Mouse (Mus musculus): ENCODE measurements around the gene Ntmt1. TPM values are rescaled to one million over a fixed set of nuclear protein-coding genes. Genes with fewer than 3 reads are reported as not detected.

Gene Ntmt1
- polyA plus RNA-seq, 1 experiment from 2014 or later: 50.5 TPM

DNA sequence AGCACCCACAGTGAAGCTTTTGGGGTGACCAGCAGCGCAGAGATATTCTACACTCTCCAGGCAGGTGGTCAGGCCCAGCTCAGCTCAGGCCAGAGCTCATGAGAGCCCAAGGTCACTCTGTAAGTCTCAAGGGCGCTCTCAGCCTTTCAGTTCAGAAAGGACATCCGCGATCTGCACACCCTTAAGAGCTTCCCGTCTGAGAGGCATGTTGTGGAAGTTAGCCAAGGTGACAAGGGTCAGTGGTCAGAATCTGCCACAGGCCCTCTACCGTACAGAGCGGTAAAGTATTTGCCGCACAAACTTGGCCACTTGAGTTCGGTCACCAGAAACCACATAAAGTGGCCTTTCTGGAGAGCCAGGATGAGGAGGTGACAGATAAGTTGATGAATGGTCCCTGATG, 55.9 kb downstream of the Ntmt1 start:
- no peak for ATAC-seq
- no peaks in the 10 kb centered on the region for H3K36me3 ChIP-seq (ENCODE audit: control insufficient read depth, insufficient read depth)
- peaks cover 16% of the 10 kb centered on the region; the same call in 1 of the 2 replicates for H3K27me3 ChIP-seq (replicated peaks; ENCODE audit: control insufficient read depth, insufficient read depth, low read length)
- 72% methylated on average over 9 of the region's 9 CpGs for WGBS
- no peak for TF ChIP-seq CTCF (IDR thresholded peaks at IDR 0.05; ENCODE audit: low read depth)
- no peak overlapping the region for H3K4me3 ChIP-seq (ENCODE audit: low read depth, low read length)
- H3K4me1 ChIP-seq (replicated peaks; ENCODE audit: control insufficient read depth, insufficient read depth, low read length): 0 out of 2 replicates have a peak, but pooled peaks cover 2% of the 10 kb centered on the region
- H3K9ac ChIP-seq (ENCODE audit: low read depth, low read length): no peak overlapping the region
- H3K4me2 ChIP-seq (replicated peaks; ENCODE audit: low read depth): no peak overlapping the region
- no peak overlapping the region for H3K27ac ChIP-seq (ENCODE audit: low read depth, low read length)
- H3K9me3 ChIP-seq (ENCODE audit: control insufficient read depth): no peaks in the 10 kb centered on the region

DNA sequence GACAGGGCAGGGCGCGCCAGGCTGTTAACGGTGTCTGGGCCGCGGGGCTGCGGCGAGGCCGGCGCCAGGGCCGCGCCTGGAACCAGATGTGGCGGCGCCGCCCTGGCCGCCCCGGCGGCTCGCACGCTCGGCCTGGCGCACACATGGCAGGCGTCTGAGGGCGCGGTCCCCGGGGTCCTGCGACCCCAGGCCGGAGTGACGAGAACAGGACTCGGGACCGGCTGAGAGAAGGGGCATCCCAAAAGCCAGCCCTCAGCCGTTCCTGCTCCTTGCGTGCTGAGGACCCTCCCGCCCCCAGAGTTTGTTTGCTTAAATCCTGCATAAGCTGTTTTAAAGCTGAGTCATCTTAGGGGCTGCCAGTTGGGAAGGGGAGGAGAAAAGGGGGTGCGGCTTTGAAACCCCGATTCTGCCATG, 57.3 kb downstream of the Ntmt1 start:
- Histone ChIP-seq H3K27me3 (replicated peaks; ENCODE audit: control insufficient read depth, insufficient read depth, low read length) (peaks cover 16% of the 10 kb centered on the region; the same call in 1 of the 2 replicates), H3K27ac (ENCODE audit: low read depth, low read length) (no peak overlapping the region), H3K36me3 (ENCODE audit: control insufficient read depth, insufficient read depth) (no peaks in the 10 kb centered on the region), H3K4me1 (replicated peaks; ENCODE audit: control insufficient read depth, insufficient read depth, low read length) (0 out of 2 replicates have a peak, but pooled peaks cover 2% of the 10 kb centered on the region), H3K4me3 (ENCODE audit: low read depth, low read length) (peak overlapping the region; percentile 26), H3K9ac (ENCODE audit: low read depth, low read length) (peak overlapping the region; percentile 37), H3K4me2 (replicated peaks; ENCODE audit: low read depth) (peak overlapping the region; percentile 58), H3K9me3 (ENCODE audit: control insufficient read depth) (no peaks in the 10 kb centered on the region)
- peak; percentile 16; the same call in 1 of the 2 replicates for ATAC-seq
- TF ChIP-seq CTCF (IDR thresholded peaks at IDR 0.05; ENCODE audit: low read depth): no peak
- WGBS: under 1% methylated on average over 35 of the region's 35 CpGs

DNA sequence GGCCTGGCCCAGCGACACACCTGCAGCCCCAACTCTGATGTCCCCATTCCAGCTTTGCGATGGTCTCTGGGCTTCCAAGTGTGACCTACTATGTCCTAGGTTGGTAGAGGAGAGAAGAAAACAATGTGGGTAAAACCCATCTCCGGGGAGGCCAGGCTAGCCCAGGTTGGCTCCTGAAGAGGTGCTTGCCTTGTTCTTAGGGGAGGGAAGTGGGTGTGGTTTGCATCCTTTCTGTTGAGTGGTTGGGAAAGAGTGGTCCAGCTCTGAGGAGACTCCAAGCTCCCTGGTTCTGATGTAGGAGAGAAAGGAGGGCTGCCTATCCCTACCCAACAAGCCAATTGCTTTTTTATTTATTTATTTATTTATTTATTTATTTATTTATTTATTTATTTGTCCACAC, 57.8 kb downstream of the Ntmt1 start:
- no peak overlapping the region for H3K27ac ChIP-seq (ENCODE audit: low read depth, low read length)
- no peak for TF ChIP-seq CTCF (IDR thresholded peaks at IDR 0.05; ENCODE audit: low read depth)
- H3K4me2 ChIP-seq (replicated peaks; ENCODE audit: low read depth): peak overlapping the region; percentile 58; the same call in 1 of the 2 replicates
- 0 out of 2 replicates have a peak, but pooled peaks cover 2% of the 10 kb centered on the region for H3K4me1 ChIP-seq (replicated peaks; ENCODE audit: control insufficient read depth, insufficient read depth, low read length)
- H3K36me3 ChIP-seq (ENCODE audit: control insufficient read depth, insufficient read depth): no peaks in the 10 kb centered on the region
- WGBS: 52% methylated on average over 3 of the region's 3 CpGs
- ATAC-seq: no peak
- H3K4me3 ChIP-seq (ENCODE audit: low read depth, low read length): no peak overlapping the region
- H3K9me3 ChIP-seq (ENCODE audit: control insufficient read depth): no peaks in the 10 kb centered on the region
- H3K27me3 ChIP-seq (replicated peaks; ENCODE audit: control insufficient read depth, insufficient read depth, low read length): peaks cover 16% of the 10 kb centered on the region; the same call in 1 of the 2 replicates
- H3K9ac ChIP-seq (ENCODE audit: low read depth, low read length): 0 out of 2 replicates have a peak overlapping the region, but pooled peaks have one; percentile 37

GRCm38 (mm10) chr2:30870863-30871262, 63.2 kb downstream of the Ntmt1 start:
- no peak for ATAC-seq
- H3K36me3 ChIP-seq (ENCODE audit: control insufficient read depth, insufficient read depth): no peaks in the 10 kb centered on the region
- H3K4me2 ChIP-seq (replicated peaks; ENCODE audit: low read depth): no peak overlapping the region
- H3K27me3 ChIP-seq (replicated peaks; ENCODE audit: control insufficient read depth, insufficient read depth, low read length): no peaks in the 10 kb centered on the region
- H3K9me3 ChIP-seq (ENCODE audit: control insufficient read depth): no peaks in the 10 kb centered on the region
- H3K4me1 ChIP-seq (replicated peaks; ENCODE audit: control insufficient read depth, insufficient read depth, low read length): no peaks in the 10 kb centered on the region
- H3K9ac ChIP-seq (ENCODE audit: low read depth, low read length): no peak overlapping the region
- 69% methylated on average over 8 of the region's 8 CpGs for WGBS
- no peak for TF ChIP-seq CTCF (IDR thresholded peaks at IDR 0.05; ENCODE audit: low read depth)
- no peak overlapping the region for H3K27ac ChIP-seq (ENCODE audit: low read depth, low read length)
- no peak overlapping the region for H3K4me3 ChIP-seq (ENCODE audit: low read depth, low read length)

Other genes with a start within 250 kb of the Ntmt1 start
- gene Cstad, start 212.8 kb upstream of the Ntmt1 start, polyA plus RNA-seq (2015; fragmentation: Nextera tagmentation; extraction: Ambion mirVana): 0.53 and 0.63 TPM in 2 replicates
- 0.58 and 0.60 TPM in 2 replicates for gene 1700001O22Rik, start 4.2 kb upstream of the Ntmt1 start, polyA plus RNA-seq (2015; fragmentation: Nextera tagmentation; extraction: Ambion mirVana)
- gene Asb6, start 22.5 kb downstream of the Ntmt1 start, polyA plus RNA-seq (2015; fragmentation: Nextera tagmentation; extraction: Ambion mirVana): 12.9 and 13.0 TPM in 2 replicates
- gene Prrx2, start 27.1 kb downstream of the Ntmt1 start, polyA plus RNA-seq (2015; fragmentation: Nextera tagmentation; extraction: Ambion mirVana): 0.64 and 0.74 TPM in 2 replicates
- 2.8 and 3.6 TPM in 2 replicates for gene Ptges, start 122.0 kb downstream of the Ntmt1 start, polyA plus RNA-seq (2015; fragmentation: Nextera tagmentation; extraction: Ambion mirVana)
- 13.3 and 14.6 TPM in 2 replicates for gene Tor1b, start 145.1 kb downstream of the Ntmt1 start, polyA plus RNA-seq (2015; fragmentation: Nextera tagmentation; extraction: Ambion mirVana)
- 90.3 and 95.4 TPM in 2 replicates for gene Tor1a, start 160.1 kb downstream of the Ntmt1 start, polyA plus RNA-seq (2015; fragmentation: Nextera tagmentation; extraction: Ambion mirVana)
- 28.2 and 29.3 TPM in 2 replicates for gene BC005624, start 174.4 kb downstream of the Ntmt1 start, polyA plus RNA-seq (2015; fragmentation: Nextera tagmentation; extraction: Ambion mirVana)
- gene Usp20, start 174.5 kb downstream of the Ntmt1 start, polyA plus RNA-seq (2015; fragmentation: Nextera tagmentation; extraction: Ambion mirVana): 4.0 and 5.2 TPM in 2 replicates

Measured in intestine, postnatal 0 days (tissue).